Mouse (Mus musculus): ENCODE results near the gene Ttc39a. TPM values are rescaled to one million over a fixed set of nuclear protein-coding genes. Genes with fewer than 3 reads are reported as not detected.

Ttc39a gene
- polyA plus RNA-seq, 1 experiment from 2014 or later: 0.91 TPM

DNA sequence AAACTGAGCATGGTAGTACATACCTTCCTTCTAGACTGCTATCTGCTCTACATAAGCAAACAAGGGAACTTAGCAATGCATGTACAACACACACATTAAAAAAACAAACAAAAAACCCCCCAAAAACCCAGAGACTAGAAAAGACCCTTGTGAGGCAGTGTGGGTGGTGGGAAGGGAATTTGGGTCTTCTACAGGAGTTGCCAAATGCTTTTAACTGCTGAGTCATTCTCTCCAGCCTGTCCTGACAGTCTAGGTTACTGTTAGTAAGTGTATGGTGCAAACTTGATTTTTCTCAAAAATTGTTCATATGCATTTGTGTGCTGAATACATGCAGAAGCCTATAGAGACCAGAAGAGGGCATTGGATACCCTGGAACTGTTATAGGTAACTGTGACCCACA is 65.2 kb downstream of the Ttc39a start:
- Histone ChIP-seq H3K4me2 (ENCODE audit: low read length) (no peak overlapping the region), H3K4me1 (replicated peaks; ENCODE audit: control insufficient read depth, insufficient read depth, low read length) (peaks cover 12% of the 10 kb centered on the region), H3K27ac (ENCODE audit: low read length) (no peak overlapping the region), H3K9me3 (ENCODE audit: control insufficient read depth, low read length) (no peaks in the 10 kb centered on the region), H3K36me3 (ENCODE audit: control insufficient read depth, insufficient read depth) (no peaks in the 10 kb centered on the region; the same call in 1 of the 2 replicates), H3K27me3 (replicated peaks; ENCODE audit: control insufficient read depth, insufficient read depth, low read length) (no peaks in the 10 kb centered on the region), H3K4me3 (replicated peaks; ENCODE audit: low read length) (no peak overlapping the region), H3K9ac (replicated peaks; ENCODE audit: low read depth, low read length) (no peak overlapping the region)
- ATAC-seq: no peak

DNA sequence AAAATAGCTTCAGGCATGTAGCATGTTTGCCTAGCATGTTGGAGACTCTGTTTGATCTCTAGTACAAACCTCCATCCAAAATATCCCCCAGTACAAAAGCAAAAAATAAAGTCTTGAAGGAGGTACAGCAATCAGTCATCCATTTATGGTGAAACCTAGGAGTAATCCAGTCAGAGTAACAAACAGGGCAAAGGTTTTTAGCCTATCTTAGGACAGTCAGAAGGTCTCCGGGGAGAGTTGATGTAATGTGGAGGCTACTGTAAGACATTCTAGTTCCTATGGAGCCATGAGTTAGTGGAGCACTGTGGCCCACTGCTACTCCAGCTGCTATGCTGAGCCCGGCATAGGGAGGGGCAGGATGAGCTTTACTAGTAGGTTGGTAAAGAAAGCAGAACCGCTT is 66.1 kb downstream of the Ttc39a start:
- no peak overlapping the region for H3K4me3 ChIP-seq (replicated peaks; ENCODE audit: low read length)
- no peaks in the 10 kb centered on the region; the same call in 1 of the 2 replicates for H3K36me3 ChIP-seq (ENCODE audit: control insufficient read depth, insufficient read depth)
- no peak for ATAC-seq
- peaks cover 12% of the 10 kb centered on the region for H3K4me1 ChIP-seq (replicated peaks; ENCODE audit: control insufficient read depth, insufficient read depth, low read length)
- no peaks in the 10 kb centered on the region for H3K27me3 ChIP-seq (replicated peaks; ENCODE audit: control insufficient read depth, insufficient read depth, low read length)
- no peak overlapping the region for H3K9ac ChIP-seq (replicated peaks; ENCODE audit: low read depth, low read length)
- H3K9me3 ChIP-seq (ENCODE audit: control insufficient read depth, low read length): no peaks in the 10 kb centered on the region
- H3K4me2 ChIP-seq (ENCODE audit: low read length): no peak overlapping the region
- H3K27ac ChIP-seq (ENCODE audit: low read length): no peak overlapping the region
- 95% methylated on average over 3 of the region's 3 CpGs for WGBS

GRCm38 (mm10) chr4:109475078-109475477 is 68.7 kb downstream of the Ttc39a start:
- H3K4me1 ChIP-seq (replicated peaks; ENCODE audit: control insufficient read depth, insufficient read depth, low read length): peaks cover 12% of the 10 kb centered on the region
- peak overlapping the region; percentile 80 for H3K4me2 ChIP-seq (ENCODE audit: low read length)
- H3K36me3 ChIP-seq (ENCODE audit: control insufficient read depth, insufficient read depth): no peaks in the 10 kb centered on the region; the same call in 1 of the 2 replicates
- no peak overlapping the region for H3K27ac ChIP-seq (ENCODE audit: low read length)
- H3K27me3 ChIP-seq (replicated peaks; ENCODE audit: control insufficient read depth, insufficient read depth, low read length): no peaks in the 10 kb centered on the region
- H3K9ac ChIP-seq (replicated peaks; ENCODE audit: low read depth, low read length): peak overlapping the region; percentile 26; the same call in 1 of the 2 replicates
- no peaks in the 10 kb centered on the region for H3K9me3 ChIP-seq (ENCODE audit: control insufficient read depth, low read length)
- WGBS: 58% methylated on average over 2 of the region's 2 CpGs
- ATAC-seq: no peak
- peak overlapping the region; percentile 20 for H3K4me3 ChIP-seq (replicated peaks; ENCODE audit: low read length)

GRCm38 (mm10) chr4:109475577-109476553 is 69.4 kb downstream of the Ttc39a start:
- H3K9ac ChIP-seq (replicated peaks; ENCODE audit: low read depth, low read length): peak overlapping the region; percentile 99
- peak overlapping the region; percentile 93 for H3K4me3 ChIP-seq (replicated peaks; ENCODE audit: low read length)
- H3K4me1 ChIP-seq (replicated peaks; ENCODE audit: control insufficient read depth, insufficient read depth, low read length): peaks cover 12% of the 10 kb centered on the region
- no peaks in the 10 kb centered on the region; the same call in 1 of the 2 replicates for H3K36me3 ChIP-seq (ENCODE audit: control insufficient read depth, insufficient read depth)
- H3K27me3 ChIP-seq (replicated peaks; ENCODE audit: control insufficient read depth, insufficient read depth, low read length): no peaks in the 10 kb centered on the region
- ATAC-seq: peak; percentile 74
- peak overlapping the region; percentile 84 for H3K27ac ChIP-seq (ENCODE audit: low read length)
- under 1% methylated on average over 52 of the region's 68 CpGs for WGBS
- peak overlapping the region; percentile 80 for H3K4me2 ChIP-seq (ENCODE audit: low read length)
- H3K9me3 ChIP-seq (ENCODE audit: control insufficient read depth, low read length): no peaks in the 10 kb centered on the region

GRCm38 (mm10) chr4:109476554-109477014 is 70.2 kb downstream of the Ttc39a start:
- no peaks in the 10 kb centered on the region for H3K9me3 ChIP-seq (ENCODE audit: control insufficient read depth, low read length)
- WGBS: 0% methylated on average over 37 of the region's 39 CpGs

DNA sequence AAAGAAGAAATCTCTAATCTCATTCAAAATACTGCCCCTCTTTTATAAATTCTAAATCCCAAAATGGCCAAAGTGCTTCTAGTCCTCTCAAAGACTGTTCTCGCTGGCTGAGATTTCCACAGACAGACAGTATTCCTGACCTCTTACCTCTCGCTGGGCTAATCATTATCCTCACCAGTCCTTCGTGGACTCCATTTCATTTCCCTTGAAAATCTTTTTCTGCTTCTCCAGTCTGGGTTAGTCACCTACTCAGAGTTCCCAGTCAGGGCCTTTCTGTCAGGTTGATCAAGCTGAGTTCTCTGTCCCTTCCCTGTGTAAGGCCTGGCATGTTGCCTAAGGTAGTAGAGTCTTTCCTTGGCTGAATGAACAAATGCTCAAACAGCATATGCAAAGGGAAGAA is 71.0 kb downstream of the Ttc39a start:
- Histone ChIP-seq H3K36me3 (ENCODE audit: control insufficient read depth, insufficient read depth) (no peaks in the 10 kb centered on the region; the same call in 1 of the 2 replicates), H3K9me3 (ENCODE audit: control insufficient read depth, low read length) (no peaks in the 10 kb centered on the region), H3K27me3 (replicated peaks; ENCODE audit: control insufficient read depth, insufficient read depth, low read length) (no peaks in the 10 kb centered on the region), H3K27ac (ENCODE audit: low read length) (no peak overlapping the region), H3K4me1 (replicated peaks; ENCODE audit: control insufficient read depth, insufficient read depth, low read length) (peaks cover 9% of the 10 kb centered on the region), H3K4me3 (replicated peaks; ENCODE audit: low read length) (no peak overlapping the region), H3K9ac (replicated peaks; ENCODE audit: low read depth, low read length) (no peak overlapping the region), H3K4me2 (ENCODE audit: low read length) (no peak overlapping the region)
- WGBS: 90% methylated on average over 3 of the region's 3 CpGs
- ATAC-seq: no peak

More at GRCm38 (mm10) chr4:109476554-109477014, 70.2 kb downstream of the Ttc39a start:
- peak overlapping the region; percentile 84 for H3K27ac ChIP-seq (ENCODE audit: low read length)
- H3K36me3 ChIP-seq (ENCODE audit: control insufficient read depth, insufficient read depth): no peaks in the 10 kb centered on the region; the same call in 1 of the 2 replicates
- H3K4me2 ChIP-seq (ENCODE audit: low read length): peak overlapping the region; percentile 80
- H3K4me1 ChIP-seq (replicated peaks; ENCODE audit: control insufficient read depth, insufficient read depth, low read length): peaks cover 9% of the 10 kb centered on the region
- H3K9ac ChIP-seq (replicated peaks; ENCODE audit: low read depth, low read length): peak overlapping the region; percentile 99
- H3K27me3 ChIP-seq (replicated peaks; ENCODE audit: control insufficient read depth, insufficient read depth, low read length): no peaks in the 10 kb centered on the region
- H3K4me3 ChIP-seq (replicated peaks; ENCODE audit: low read length): peak overlapping the region; percentile 93
- peak; percentile 99 for ATAC-seq

GRCm38 (mm10) chr4:109481424-109481823 is 75.0 kb downstream of the Ttc39a start:
- H3K9ac ChIP-seq (replicated peaks; ENCODE audit: low read depth, low read length): no peak overlapping the region
- no peaks in the 10 kb centered on the region for H3K36me3 ChIP-seq (ENCODE audit: control insufficient read depth, insufficient read depth)
- H3K4me3 ChIP-seq (replicated peaks; ENCODE audit: low read length): no peak overlapping the region
- 88% methylated on average over 2 of the region's 2 CpGs for WGBS
- no peaks in the 10 kb centered on the region for H3K27me3 ChIP-seq (replicated peaks; ENCODE audit: control insufficient read depth, insufficient read depth, low read length)
- no peak overlapping the region for H3K27ac ChIP-seq (ENCODE audit: low read length)
- no peaks in the 10 kb centered on the region for H3K4me1 ChIP-seq (replicated peaks; ENCODE audit: control insufficient read depth, insufficient read depth, low read length)
- H3K4me2 ChIP-seq (ENCODE audit: low read length): no peak overlapping the region
- no peak for ATAC-seq
- H3K9me3 ChIP-seq (ENCODE audit: control insufficient read depth, low read length): no peaks in the 10 kb centered on the region

GRCm38 (mm10) chr4:109482701-109483100 is 76.3 kb downstream of the Ttc39a start:
- Histone ChIP-seq H3K9me3 (ENCODE audit: control insufficient read depth, low read length) (no peaks in the 10 kb centered on the region), H3K4me3 (replicated peaks; ENCODE audit: low read length) (no peak overlapping the region), H3K4me1 (replicated peaks; ENCODE audit: control insufficient read depth, insufficient read depth, low read length) (no peaks in the 10 kb centered on the region), H3K4me2 (ENCODE audit: low read length) (no peak overlapping the region), H3K9ac (replicated peaks; ENCODE audit: low read depth, low read length) (no peak overlapping the region), H3K27ac (ENCODE audit: low read length) (no peak overlapping the region), H3K36me3 (ENCODE audit: control insufficient read depth, insufficient read depth) (no peaks in the 10 kb centered on the region), H3K27me3 (replicated peaks; ENCODE audit: control insufficient read depth, insufficient read depth, low read length) (no peaks in the 10 kb centered on the region)
- 89% methylated on average over 1 of the region's 1 CpGs for WGBS
- ATAC-seq: no peak

- WGBS: 83% methylated on average over 3 of the region's 3 CpGs
- no peaks in the 10 kb centered on the region for H3K4me1 ChIP-seq (replicated peaks; ENCODE audit: control insufficient read depth, insufficient read depth, low read length)
- ATAC-seq: no peak
- no peak within 1 kb of the TSS for H3K4me2 ChIP-seq (ENCODE audit: low read length)
- no peak within 1 kb of the TSS for H3K4me3 ChIP-seq (replicated peaks; ENCODE audit: low read length)
- H3K27me3 ChIP-seq (replicated peaks; ENCODE audit: control insufficient read depth, insufficient read depth, low read length): no peaks in the 10 kb centered on the region
- H3K9ac ChIP-seq (replicated peaks; ENCODE audit: low read depth, low read length): no peak within 1 kb of the TSS
- no peaks in the 10 kb centered on the region for H3K9me3 ChIP-seq (ENCODE audit: control insufficient read depth, low read length)
- H3K36me3 ChIP-seq (ENCODE audit: control insufficient read depth, insufficient read depth): no peaks in the 10 kb centered on the region
- no peak within 1 kb of the TSS for H3K27ac ChIP-seq (ENCODE audit: low read length)
Measured at GRCm38 (mm10) chr4:109484621-109485020, 78.2 kb downstream of the Ttc39a start, which contains the start of gene Rnf11. TSS of gene Rnf11 (minus strand) at chr4:109484728.
